Mouse (Mus musculus) heart, postnatal 25 days (tissue): ENCODE data around the gene Gm1110. TPM values are rescaled to one million over a fixed set of nuclear protein-coding genes. Genes with fewer than 3 reads are reported as not detected.
"Not testable (repeated sequence)": the region's sequence is repeated elsewhere in the genome, so short reads cannot be mapped to it uniquely, and the experiment has no call there.

Experiments
- DNase-seq: peaks from one replicate; pipeline ENCODE4 v3.0.0; 2022; ENCODE audit warnings: low spot score
- intact Hi-C: fragments of 180-260 bp; cut with DNase I; formaldehyde crosslinking; loops from one replicate; pipeline ENCODE4 v1.15.1; 2025
- total RNA-seq, 2 experiments: library from RNA; stranded (reverse); gene quantifications; 2 replicates each; pipeline ENCODE4 v1.2.3; 2021

The Gm1110 gene
- not detected for total RNA-seq

GRCm38 (mm10) chr9:26922909-26923526 is at the start of gene Gm1110:
Gene Gm1110, minus strand, starts transcription at chr9:26923111.
- DNase-seq: no peak
- intact Hi-C loops: no loop called here

GRCm38 (mm10) chr9:26947790-26948189 is 24.9 kb upstream of the Gm1110 start:
- no peak for DNase-seq
- intact Hi-C loops: no loop called here

GRCm38 (mm10) chr9:26924146-26924545 is 1.2 kb upstream of the Gm1110 start:
- DNase-seq: no peak
- intact Hi-C loops: no loop called here

- DNase-seq: no peak
- intact Hi-C loops: no loop called here
Measured at GRCm38 (mm10) chr9:26919778-26920177, 3.1 kb downstream of the Gm1110 start.

GRCm38 (mm10) chr9:26913150-26913549 is 9.8 kb downstream of the Gm1110 start:
- no peak for DNase-seq
- intact Hi-C loops: no loop called here

GRCm38 (mm10) chr9:26911251-26911650 is 11.7 kb downstream of the Gm1110 start:
- DNase-seq: no peak
- intact Hi-C loops: no loop called here

- intact Hi-C loops: not testable (repeated sequence)
Measured at GRCm38 (mm10) chr9:26869856-26870255, 53.1 kb downstream of the Gm1110 start.

GRCm38 (mm10) chr9:26860751-26861150 is 62.2 kb downstream of the Gm1110 start, which contains the start of gene Glb1l3:
Gene Glb1l3, minus strand, starts transcription at chr9:26860890.
- no peak for DNase-seq
- intact Hi-C loops: no loop called here

More at GRCm38 (mm10) chr9:26869856-26870255, 53.1 kb downstream of the Gm1110 start:
- DNase-seq: not testable (repeated sequence)

- no peak for DNase-seq
- intact Hi-C loops: no loop called here
Measured at GRCm38 (mm10) chr9:26831089-26831488, 91.8 kb downstream of the Gm1110 start.

Other genes with a start within 250 kb of the Gm1110 start
- not detected for gene B3gat1, start 189.4 kb downstream of the Gm1110 start, total RNA-seq
- under 1 TPM; 0.23 to 0.84 TPM for gene Glb1l2, start 116.6 kb downstream of the Gm1110 start, total RNA-seq
- gene Glb1l3, start 62.2 kb downstream of the Gm1110 start, total RNA-seq: not detected
- 10 to 100 TPM; 48.7 to 57.7 TPM for gene Acad8, start 76.5 kb upstream of the Gm1110 start, total RNA-seq
- 10 to 100 TPM; 24.9 to 28.9 TPM for gene Thyn1, start 76.6 kb upstream of the Gm1110 start, total RNA-seq
- gene Vps26b, start 107.0 kb upstream of the Gm1110 start, total RNA-seq: 10 to 100 TPM; 27.9 to 31.5 TPM
- 10 to 100 TPM; 11.4 to 12.0 TPM for gene Ncapd3, start 107.1 kb upstream of the Gm1110 start, total RNA-seq
- 10 to 100 TPM; 13.0 to 16.6 TPM for gene Jam3, start 232.3 kb upstream of the Gm1110 start, total RNA-seq